Mouse (Mus musculus) limb, embryonic 13.5 days (tissue): Measurements from ENCODE around the gene Jam2. TPM values are rescaled to one million over a fixed set of nuclear protein-coding genes. Genes with fewer than 3 reads are reported as not detected.

Experiments
- ATAC-seq: fragments of 200-750 bp; cut with Nextera tagmentation; 2 replicates; pipeline ENCODE4 v1.8.0; 2017; ENCODE audit warnings: low read depth, moderate number of reproducible peaks, moderate TSS enrichment; ENCODE audit not compliant: low FRiP score
- H3K27ac ChIP-seq: fragments of 300-500 bp; sonication (generic); 2 replicates; pipeline ENCODE4 v1.5.1; 2015; ENCODE audit warnings: inconsistent platforms, mild to moderate bottlenecking, moderate library complexity
- H3K27me3 ChIP-seq: fragments of 300-500 bp; sonication (generic); 2 replicates; pipeline ENCODE4 v1.6.1; 2015; ENCODE audit warnings: mild to moderate bottlenecking, inconsistent platforms
- H3K36me3 ChIP-seq: fragments of 300-500 bp; sonication (generic); 2 replicates; pipeline ENCODE4 v1.6.1; 2015; ENCODE audit warnings: inconsistent platforms, mild to moderate bottlenecking, moderate library complexity
- H3K4me1 ChIP-seq: fragments of 300-500 bp; sonication (generic); 2 replicates; pipeline ENCODE4 v1.6.1; 2015; ENCODE audit warnings: inconsistent platforms
- H3K4me2 ChIP-seq: fragments of 300-500 bp; sonication (generic); replicated peaks from 2 replicates; pipeline ENCODE4 v1.6.1; 2015; ENCODE audit warnings: inconsistent platforms, mild to moderate bottlenecking, moderate library complexity
- H3K4me3 ChIP-seq: fragments of 300-500 bp; sonication (generic); 2 replicates; pipeline ENCODE4 v1.5.1; 2015; ENCODE audit warnings: moderate library complexity, mild to moderate bottlenecking, inconsistent platforms
- H3K9ac ChIP-seq: fragments of 300-500 bp; sonication (generic); 2 replicates; pipeline ENCODE4 v1.6.1; 2015; ENCODE audit warnings: mild to moderate bottlenecking, inconsistent platforms
- H3K9me3 ChIP-seq: fragments of 300-500 bp; sonication (generic); 2 replicates; pipeline ENCODE4 v1.6.1; 2016; ENCODE audit warnings: inconsistent platforms
- WGBS: fragments of 180-500 bp; shearing (Covaris S2); methylation state at CpG from one replicate; pipeline ENCODE4 v1.1.7; 2015; 5-methylcytosine and 5-hydroxymethylcytosine counted together
- polyA plus RNA-seq: library from polyadenylated mRNA; unstranded; fragments of >200 nt; fragmentation: Nextera tagmentation; extraction: Ambion mirVana; gene quantifications from 2 replicates; pipeline ENCODE4 v1.2.1, GENCODE M21; 2015

The Jam2 gene
- polyA plus RNA-seq, 1 experiment from 2014 or later = 8.5 TPM

GRCm38 (mm10) chr16:84772496-84773267 lies 1.2 kb upstream of the Jam2 start:
- Histone ChIP-seq H3K9me3 (no peaks in the 10 kb centered on the region), H3K4me1 (peaks cover 10% of the 10 kb centered on the region), H3K27ac (no peak overlapping the region), H3K36me3 (no peaks in the 10 kb centered on the region), H3K9ac (no peak overlapping the region), H3K27me3 (peaks cover 32% of the 10 kb centered on the region), H3K4me2 (peak overlapping the region; percentile 99), H3K4me3 (peak overlapping the region; percentile 66)
- 32% methylated on average over 8 of the region's 8 CpGs for WGBS
- ATAC-seq = no peak

DNA sequence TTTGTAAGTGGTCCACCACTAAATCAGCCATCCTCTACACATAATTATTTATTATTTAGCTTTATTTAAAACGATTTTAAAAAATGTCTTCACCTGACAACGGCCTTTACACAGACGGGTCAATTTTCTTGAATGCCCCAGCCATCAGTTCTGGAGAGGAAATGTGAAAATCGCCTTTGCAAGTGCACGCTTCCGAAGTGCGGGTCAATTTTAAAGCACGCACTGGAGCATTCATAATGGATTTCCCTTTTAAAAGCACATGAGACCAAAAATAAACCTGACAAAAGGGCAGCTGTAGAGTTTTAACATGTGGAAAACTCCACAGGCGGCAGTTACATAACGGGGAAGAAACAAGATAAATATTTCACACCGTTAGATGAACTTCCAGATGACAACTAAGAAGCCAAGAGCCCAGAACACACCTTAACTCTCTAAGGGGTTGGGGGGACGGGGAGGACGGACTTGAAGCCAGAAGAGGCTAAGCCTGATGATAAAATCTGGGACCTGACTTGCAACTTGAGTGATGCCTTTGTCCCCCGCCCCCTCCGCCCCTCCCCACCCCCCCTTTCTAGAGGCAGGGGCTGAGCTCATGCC lies 558 bp upstream of the Jam2 start:
- ATAC-seq = peak; percentile 14; the same call in 1 of the 2 replicates
- Histone ChIP-seq H3K36me3 (no peaks in the 10 kb centered on the region), H3K27ac (no peak overlapping the region), H3K9me3 (no peaks in the 10 kb centered on the region), H3K4me1 (peaks cover 10% of the 10 kb centered on the region), H3K4me3 (peak overlapping the region; percentile 66), H3K9ac (peak overlapping the region; percentile 71), H3K27me3 (peaks cover 32% of the 10 kb centered on the region), H3K4me2 (peak overlapping the region; percentile 99)
- WGBS = 2% methylated on average over 15 of the region's 15 CpGs

- peak; percentile 25; the same call in 1 of the 2 replicates for ATAC-seq
Measured at GRCm38 (mm10) chr16:84774761-84775231, 873 bp downstream of the Jam2 start.

GRCm38 (mm10) chr16:84775356-84775755 lies 1.4 kb downstream of the Jam2 start:
- Histone ChIP-seq H3K36me3 (no peaks in the 10 kb centered on the region), H3K9ac (no peak overlapping the region), H3K4me3 (peak overlapping the region; percentile 66), H3K27ac (no peak overlapping the region), H3K4me1 (peaks cover 10% of the 10 kb centered on the region), H3K9me3 (peaks cover 9% of the 10 kb centered on the region; the same call in 1 of the 2 replicates), H3K27me3 (peaks cover 32% of the 10 kb centered on the region), H3K4me2 (peak overlapping the region; percentile 99)
- no peak for ATAC-seq
- WGBS = 34% methylated on average over 11 of the region's 11 CpGs

More at GRCm38 (mm10) chr16:84774761-84775231, 873 bp downstream of the Jam2 start:
- H3K4me2 ChIP-seq = peak overlapping the region; percentile 99
- peak overlapping the region; percentile 66 for H3K4me3 ChIP-seq
- H3K27ac ChIP-seq = no peak overlapping the region
- H3K27me3 ChIP-seq = peaks cover 32% of the 10 kb centered on the region
- under 1% methylated on average over 23 of the region's 23 CpGs for WGBS
- peak overlapping the region; percentile 71 for H3K9ac ChIP-seq
- H3K36me3 ChIP-seq = no peaks in the 10 kb centered on the region
- H3K4me1 ChIP-seq = peaks cover 10% of the 10 kb centered on the region
- peaks cover 8% of the 10 kb centered on the region; the same call in 1 of the 2 replicates for H3K9me3 ChIP-seq

- peaks cover 32% of the 10 kb centered on the region for H3K27me3 ChIP-seq
- ATAC-seq = no peak
- peaks cover 10% of the 10 kb centered on the region for H3K4me1 ChIP-seq
- H3K9ac ChIP-seq = no peak overlapping the region
- H3K27ac ChIP-seq = no peak overlapping the region
- H3K36me3 ChIP-seq = no peaks in the 10 kb centered on the region
- WGBS = 45% methylated on average over 7 of the region's 7 CpGs
- no peak overlapping the region for H3K4me3 ChIP-seq
- no peak overlapping the region for H3K4me2 ChIP-seq
- H3K9me3 ChIP-seq = peaks cover 9% of the 10 kb centered on the region; the same call in 1 of the 2 replicates
Measured at GRCm38 (mm10) chr16:84776089-84776784, 2.3 kb downstream of the Jam2 start.

- no peak for ATAC-seq
- peaks cover 9% of the 10 kb centered on the region; the same call in 1 of the 2 replicates for H3K9me3 ChIP-seq
- no peak overlapping the region for H3K4me2 ChIP-seq
- no peak overlapping the region for H3K9ac ChIP-seq
- H3K4me1 ChIP-seq = peaks cover 6% of the 10 kb centered on the region
- H3K27me3 ChIP-seq = peaks cover 24% of the 10 kb centered on the region
- no peaks in the 10 kb centered on the region for H3K36me3 ChIP-seq
- H3K4me3 ChIP-seq = no peak overlapping the region
- H3K27ac ChIP-seq = no peak overlapping the region
- WGBS = 58% methylated on average over 6 of the region's 6 CpGs
Measured at GRCm38 (mm10) chr16:84778431-84778830, 4.5 kb downstream of the Jam2 start.

DNA sequence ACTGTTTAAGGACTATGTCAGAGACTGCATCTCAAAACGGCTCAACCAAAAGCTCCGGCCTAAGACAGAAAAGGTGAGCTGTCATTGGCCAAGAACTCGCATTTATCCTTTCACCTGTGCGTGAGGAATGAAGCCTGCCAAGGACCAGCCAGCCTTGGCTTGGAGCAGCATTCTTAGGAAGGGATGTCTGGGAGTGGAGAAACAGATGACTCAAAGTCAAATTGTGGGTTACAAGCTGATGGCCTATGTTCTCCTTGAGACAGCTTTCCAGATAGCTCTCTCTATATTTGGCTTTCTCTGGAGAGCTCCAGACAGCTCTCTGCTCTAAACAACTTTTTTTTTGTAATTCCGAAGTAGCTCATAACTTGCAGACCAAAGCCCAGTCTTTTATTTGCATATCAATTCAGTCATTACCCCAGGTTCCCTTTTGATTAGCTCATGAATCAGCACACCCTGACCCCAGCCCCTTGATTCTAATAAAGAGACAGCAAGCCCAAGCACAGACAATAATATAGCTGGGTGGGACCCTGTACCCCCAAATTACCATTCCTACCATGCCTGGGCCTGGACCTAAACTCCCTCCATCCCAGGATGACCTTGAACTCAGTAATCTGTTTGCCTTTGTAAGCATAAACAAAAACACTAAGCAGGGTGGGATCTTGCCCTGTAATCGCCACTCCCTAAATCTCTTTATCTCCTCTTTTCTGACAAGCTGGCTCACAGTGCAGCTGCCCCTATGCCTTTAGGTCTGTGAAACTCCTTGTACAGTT lies 5.1 kb downstream of the Jam2 start:
- Histone ChIP-seq H3K4me3 (no peak overlapping the region), H3K4me2 (no peak overlapping the region), H3K27me3 (peaks cover 24% of the 10 kb centered on the region), H3K4me1 (peaks cover 3% of the 10 kb centered on the region), H3K27ac (no peak overlapping the region), H3K9ac (no peak overlapping the region), H3K9me3 (peaks cover 9% of the 10 kb centered on the region; the same call in 1 of the 2 replicates), H3K36me3 (no peaks in the 10 kb centered on the region)
- no peak for ATAC-seq
- WGBS = 86% methylated on average over 6 of the region's 6 CpGs

- Histone ChIP-seq H3K36me3 (no peaks in the 10 kb centered on the region), H3K4me2 (no peak overlapping the region), H3K4me3 (no peak overlapping the region), H3K4me1 (peaks cover 3% of the 10 kb centered on the region), H3K27me3 (peaks cover 20% of the 10 kb centered on the region), H3K27ac (no peak overlapping the region), H3K9me3 (peaks cover 9% of the 10 kb centered on the region; the same call in 1 of the 2 replicates), H3K9ac (no peak overlapping the region)
- no peak for ATAC-seq
- 79% methylated on average over 5 of the region's 5 CpGs for WGBS
Measured at GRCm38 (mm10) chr16:84779718-84780117, 5.8 kb downstream of the Jam2 start.

- WGBS = 51% methylated on average over 2 of the region's 2 CpGs
- peaks cover 9% of the 10 kb centered on the region; the same call in 1 of the 2 replicates for H3K9me3 ChIP-seq
- no peak for ATAC-seq
Measured at GRCm38 (mm10) chr16:84783279-84783678, 9.4 kb downstream of the Jam2 start.

GRCm38 (mm10) chr16:84784966-84785365 lies 11.0 kb downstream of the Jam2 start:
- no peak for ATAC-seq
- no peak overlapping the region for H3K4me3 ChIP-seq
- H3K9me3 ChIP-seq = no peaks in the 10 kb centered on the region
- H3K36me3 ChIP-seq = no peaks in the 10 kb centered on the region
- H3K4me1 ChIP-seq = no peaks in the 10 kb centered on the region
- no peak overlapping the region for H3K27ac ChIP-seq
- H3K27me3 ChIP-seq = no peaks in the 10 kb centered on the region
- H3K9ac ChIP-seq = no peak overlapping the region
- WGBS = 19% methylated on average over 7 of the region's 7 CpGs
- no peak overlapping the region for H3K4me2 ChIP-seq

More at GRCm38 (mm10) chr16:84783279-84783678, 9.4 kb downstream of the Jam2 start:
- Histone ChIP-seq H3K27ac (no peak overlapping the region), H3K9ac (no peak overlapping the region), H3K36me3 (no peaks in the 10 kb centered on the region), H3K4me3 (no peak overlapping the region), H3K4me1 (no peaks in the 10 kb centered on the region), H3K27me3 (no peaks in the 10 kb centered on the region), H3K4me2 (no peak overlapping the region)

DNA sequence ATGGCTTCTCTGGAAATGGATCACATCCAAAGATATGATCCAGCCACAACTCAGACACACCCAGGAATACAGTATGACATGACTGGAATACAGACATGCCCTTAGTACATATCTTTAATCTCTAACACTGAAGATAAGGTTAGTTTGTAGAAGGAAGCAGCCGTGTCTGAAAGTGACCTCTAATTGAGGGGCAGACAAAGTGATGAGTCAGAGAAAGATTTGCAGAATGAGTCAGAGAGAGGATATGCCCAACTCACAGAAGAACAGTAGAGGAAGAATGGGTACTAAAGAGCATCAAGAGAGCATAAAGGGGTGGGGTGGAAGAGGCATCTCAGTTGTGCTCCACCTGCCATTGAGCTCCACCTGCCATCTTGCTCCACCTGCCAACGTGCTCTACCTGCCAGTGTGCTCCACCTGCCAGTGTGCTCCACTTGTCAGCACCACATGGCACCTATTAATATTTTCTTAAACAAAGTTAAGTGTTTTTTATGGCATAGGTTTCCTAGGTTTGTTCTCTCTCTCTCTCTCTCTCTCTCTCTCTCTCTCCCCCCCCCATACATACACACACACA lies 16.8 kb downstream of the Jam2 start:
- H3K4me1 ChIP-seq = no peaks in the 10 kb centered on the region
- H3K4me2 ChIP-seq = no peak overlapping the region
- 83% methylated on average over 1 of the region's 2 CpGs for WGBS

More for the DNA sequence above, 16.8 kb downstream of the Jam2 start:
- Histone ChIP-seq H3K27me3 (no peaks in the 10 kb centered on the region), H3K9ac (no peak overlapping the region), H3K36me3 (no peaks in the 10 kb centered on the region), H3K9me3 (peaks cover 3% of the 10 kb centered on the region; the same call in 1 of the 2 replicates), H3K4me3 (no peak overlapping the region), H3K27ac (no peak overlapping the region)
- no peak for ATAC-seq
